Mouse (Mus musculus) cerebellum, adult 11 months (tissue): ENCODE measurements around the gene Fndc3b.

Experiments used
- DNase-seq: peaks from one replicate; pipeline ENCODE4 v3.0.0; 2022

The Fndc3b gene

DNA sequence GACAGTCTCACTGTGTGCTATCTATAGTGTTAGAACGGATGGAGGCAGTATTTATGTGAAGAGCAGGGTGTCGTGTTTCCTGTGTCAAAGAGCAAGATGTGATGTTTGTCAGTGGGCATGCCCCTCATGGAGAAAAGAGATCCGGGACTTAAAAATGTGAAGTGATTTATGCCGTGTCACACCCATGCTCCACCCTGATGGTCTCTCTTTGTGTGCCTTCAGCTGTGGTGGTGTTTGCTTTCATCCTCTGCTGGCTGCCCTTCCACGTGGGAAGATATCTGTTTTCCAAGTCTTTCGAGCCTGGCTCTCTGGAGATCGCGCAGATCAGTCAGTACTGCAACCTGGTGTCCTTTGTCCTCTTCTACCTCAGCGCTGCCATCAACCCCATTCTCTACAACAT is 336.7 kb downstream of the Fndc3b start:
- no peak for DNase-seq

DNA sequence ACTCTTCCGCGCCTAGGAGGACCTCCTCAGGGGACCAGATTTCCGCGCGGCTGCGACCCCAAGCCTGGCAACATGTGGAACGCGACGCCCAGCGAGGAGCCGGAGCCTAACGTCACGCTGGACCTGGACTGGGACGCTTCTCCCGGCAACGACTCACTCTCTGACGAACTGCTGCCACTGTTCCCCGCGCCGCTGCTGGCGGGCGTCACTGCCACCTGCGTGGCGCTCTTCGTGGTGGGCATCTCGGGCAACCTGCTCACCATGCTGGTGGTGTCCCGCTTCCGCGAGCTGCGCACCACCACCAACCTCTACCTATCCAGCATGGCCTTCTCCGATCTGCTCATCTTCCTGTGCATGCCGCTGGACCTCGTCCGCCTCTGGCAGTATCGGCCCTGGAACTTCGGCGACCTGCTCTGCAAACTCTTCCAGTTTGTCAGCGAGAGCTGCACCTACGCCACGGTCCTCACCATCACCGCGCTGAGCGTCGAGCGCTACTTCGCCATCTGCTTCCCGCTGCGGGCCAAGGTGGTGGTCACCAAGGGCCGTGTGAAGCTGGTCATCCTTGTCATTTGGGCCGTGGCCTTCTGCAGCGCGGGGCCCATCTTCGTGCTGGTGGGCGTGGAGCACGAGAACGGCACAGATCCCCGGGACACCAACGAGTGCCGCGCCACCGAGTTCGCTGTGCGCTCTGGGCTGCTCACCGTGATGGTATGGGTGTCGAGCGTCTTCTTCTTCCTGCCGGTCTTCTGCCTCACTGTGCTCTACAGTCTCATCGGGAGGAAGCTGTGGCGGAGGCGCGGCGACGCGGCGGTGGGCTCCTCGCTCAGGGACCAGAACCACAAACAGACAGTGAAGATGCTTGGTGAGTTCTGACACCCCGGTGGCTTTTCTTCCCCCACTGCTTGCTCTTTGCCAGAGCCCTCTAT is 339.1 kb downstream of the Fndc3b start:
- no peak for DNase-seq

DNA sequence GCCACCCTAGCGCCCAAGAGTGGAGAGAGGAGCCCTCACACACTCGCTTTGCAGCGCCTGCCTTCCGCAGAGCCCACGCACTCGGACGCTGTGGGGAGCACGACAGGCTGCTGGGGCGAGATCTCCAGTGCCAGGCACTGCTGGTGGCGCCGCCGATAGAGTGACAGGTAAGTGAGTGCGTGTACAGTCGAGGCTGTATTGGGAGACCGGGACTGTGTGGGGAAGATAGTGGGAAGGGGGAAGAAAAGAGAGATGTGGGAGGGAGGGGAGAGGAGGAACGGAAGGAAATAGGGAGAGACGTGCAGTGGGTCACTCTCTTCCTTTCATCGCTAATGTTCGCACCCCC is 339.9 kb downstream of the Fndc3b start, which contains the start of gene Ghsr:
Gene Ghsr, plus strand, starts transcription at position 76 of the 346 bp plus-strand sequence.
- DNase-seq = no peak

DNA sequence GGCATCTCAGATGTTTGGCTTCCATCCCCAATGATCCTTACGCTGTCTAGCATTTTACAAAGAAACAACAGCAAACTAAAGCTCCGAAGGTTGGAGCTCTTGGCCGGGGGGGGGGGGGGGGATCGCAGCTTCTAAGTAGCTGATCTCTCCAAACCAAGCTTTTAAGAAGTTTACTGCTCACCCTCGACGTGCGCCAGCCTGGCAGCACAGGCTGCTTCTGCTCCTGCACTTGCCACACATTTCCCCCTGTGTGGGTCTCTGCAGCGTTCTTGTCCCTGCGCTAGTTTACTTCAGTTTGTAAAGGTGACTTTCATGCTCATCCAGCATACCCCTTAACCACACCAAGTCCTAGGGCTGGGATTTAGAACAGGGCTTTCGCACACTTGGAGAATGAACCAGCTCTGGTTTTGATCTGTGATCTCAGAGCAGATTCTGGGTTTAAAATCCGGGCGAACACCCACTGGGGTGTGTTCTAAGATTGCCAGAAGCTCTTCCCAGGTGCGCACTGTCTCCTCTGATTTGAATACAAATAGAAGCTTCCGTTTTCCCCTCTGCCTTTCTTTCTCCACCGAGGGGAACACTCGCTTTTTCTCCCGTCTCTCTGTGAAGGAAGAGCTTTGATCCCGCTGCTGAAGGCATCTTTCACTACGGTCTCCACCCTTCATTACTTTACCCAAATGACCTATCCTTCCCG is 340.4 kb downstream of the Fndc3b start:
- DNase-seq = no peak

DNA sequence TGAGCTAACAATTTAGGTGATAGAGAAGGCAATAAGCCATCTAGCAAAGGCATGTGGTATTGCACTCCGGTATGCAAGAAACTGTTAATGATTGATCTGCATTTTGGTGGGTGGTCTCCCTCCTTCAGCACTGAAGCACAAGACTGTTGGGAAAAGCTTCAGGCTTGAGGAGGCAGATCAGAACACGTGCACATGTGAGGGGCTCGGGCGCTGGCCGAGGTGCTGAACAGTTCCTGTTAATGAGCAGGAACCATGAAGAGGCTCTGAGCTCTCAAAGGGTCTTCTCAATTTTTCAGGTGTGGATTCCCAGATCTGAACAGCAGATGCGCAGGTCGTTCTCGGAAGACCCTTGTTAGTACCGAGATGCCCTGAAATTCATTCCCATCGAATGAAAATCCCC is 341.0 kb downstream of the Fndc3b start:
- DNase-seq = no peak
